Mouse (Mus musculus): Measurements from ENCODE around the gene Bmx. TPM values are rescaled to one million over a fixed set of nuclear protein-coding genes. Genes with fewer than 3 reads are reported as not detected.
A peak's percentile ranks its signal among the peaks of the same experiment; 100 is the strongest.

Bmx gene
- polyA plus RNA-seq, 1 experiment from 2014 or later, result 0.62 TPM

GRCm38 (mm10) chrX:164256527-164256926 lies 1.5 kb downstream of the Bmx start:
- H3K36me3 ChIP-seq, result no peaks in the 10 kb centered on the region
- no peaks in the 10 kb centered on the region for H3K27me3 ChIP-seq
- no peaks in the 10 kb centered on the region for H3K9me3 ChIP-seq
- H3K27ac ChIP-seq (replicated peaks), result no peak overlapping the region
- H3K4me2 ChIP-seq, result no peak overlapping the region
- no peak overlapping the region for H3K9ac ChIP-seq
- ATAC-seq (ENCODE audit: low FRiP score, low read depth), result no peak
- H3K4me3 ChIP-seq, result no peak overlapping the region
- H3K4me1 ChIP-seq (replicated peaks), result no peaks in the 10 kb centered on the region
- 87% methylated on average over 3 of the region's 3 CpGs for WGBS

GRCm38 (mm10) chrX:164246722-164247121 lies 11.3 kb downstream of the Bmx start:
- Histone ChIP-seq H3K4me3 (no peak overlapping the region), H3K4me1 (replicated peaks) (no peaks in the 10 kb centered on the region), H3K27me3 (0 out of 2 replicates have a peak, but pooled peaks cover 3% of the 10 kb centered on the region), H3K27ac (replicated peaks) (no peak overlapping the region), H3K36me3 (no peaks in the 10 kb centered on the region), H3K9me3 (no peaks in the 10 kb centered on the region), H3K9ac (no peak overlapping the region), H3K4me2 (no peak overlapping the region)
- 64% methylated on average over 2 of the region's 2 CpGs for WGBS
- ATAC-seq (ENCODE audit: low FRiP score, low read depth), result no peak

GRCm38 (mm10) chrX:164245714-164246113 lies 12.3 kb downstream of the Bmx start:
- Histone ChIP-seq H3K27me3 (0 out of 2 replicates have a peak, but pooled peaks cover 3% of the 10 kb centered on the region), H3K4me1 (replicated peaks) (no peaks in the 10 kb centered on the region), H3K4me2 (no peak overlapping the region), H3K36me3 (no peaks in the 10 kb centered on the region), H3K9ac (no peak overlapping the region), H3K27ac (replicated peaks) (no peak overlapping the region), H3K4me3 (no peak overlapping the region), H3K9me3 (no peaks in the 10 kb centered on the region)
- no peak for ATAC-seq (ENCODE audit: low FRiP score, low read depth)
- WGBS, result 20% methylated on average over 5 of the region's 5 CpGs

- Histone ChIP-seq H3K27ac (replicated peaks) (no peak overlapping the region), H3K4me3 (no peak overlapping the region), H3K27me3 (no peaks in the 10 kb centered on the region), H3K9ac (no peak overlapping the region), H3K9me3 (no peaks in the 10 kb centered on the region), H3K36me3 (no peaks in the 10 kb centered on the region), H3K4me1 (replicated peaks) (no peaks in the 10 kb centered on the region), H3K4me2 (no peak overlapping the region)
- 68% methylated on average over 8 of the region's 8 CpGs for WGBS
- no peak for ATAC-seq (ENCODE audit: low FRiP score, low read depth)
Observed at GRCm38 (mm10) chrX:164233380-164233779, 24.6 kb downstream of the Bmx start.

- Histone ChIP-seq H3K4me3 (no peak overlapping the region), H3K4me1 (replicated peaks) (no peaks in the 10 kb centered on the region), H3K9ac (no peak overlapping the region), H3K27me3 (no peaks in the 10 kb centered on the region), H3K36me3 (no peaks in the 10 kb centered on the region), H3K27ac (replicated peaks) (no peak overlapping the region), H3K9me3 (no peaks in the 10 kb centered on the region), H3K4me2 (no peak overlapping the region)
- WGBS, result 70% methylated on average over 2 of the region's 2 CpGs
- no peak for ATAC-seq (ENCODE audit: low FRiP score, low read depth)
Observed at GRCm38 (mm10) chrX:164221989-164222388, 36.0 kb downstream of the Bmx start.

GRCm38 (mm10) chrX:164200547-164200946 lies 57.4 kb downstream of the Bmx start:
- ATAC-seq (ENCODE audit: low FRiP score, low read depth), result no peak
- H3K27ac ChIP-seq (replicated peaks), result no peak overlapping the region
- no peak overlapping the region for H3K9ac ChIP-seq
- no peaks in the 10 kb centered on the region for H3K4me1 ChIP-seq (replicated peaks)
- H3K4me3 ChIP-seq, result no peak overlapping the region
- no peak overlapping the region for H3K4me2 ChIP-seq
- H3K27me3 ChIP-seq, result no peaks in the 10 kb centered on the region
- WGBS, result 77% methylated on average over 5 of the region's 5 CpGs
- H3K9me3 ChIP-seq, result no peaks in the 10 kb centered on the region
- H3K36me3 ChIP-seq, result no peaks in the 10 kb centered on the region

- no peaks in the 10 kb centered on the region for H3K27me3 ChIP-seq
- WGBS, result 96% methylated on average over 2 of the region's 2 CpGs
Observed at GRCm38 (mm10) chrX:164197679-164198078, 60.3 kb downstream of the Bmx start.

GRCm38 (mm10) chrX:164189880-164190279 lies 68.1 kb downstream of the Bmx start:
- H3K27me3 ChIP-seq, result no peaks in the 10 kb centered on the region
- H3K4me1 ChIP-seq (replicated peaks), result no peaks in the 10 kb centered on the region
- H3K4me2 ChIP-seq, result no peak overlapping the region
- no peaks in the 10 kb centered on the region for H3K9me3 ChIP-seq
- H3K9ac ChIP-seq, result no peak overlapping the region
- H3K27ac ChIP-seq (replicated peaks), result no peak overlapping the region
- H3K4me3 ChIP-seq, result no peak overlapping the region
- H3K36me3 ChIP-seq, result no peaks in the 10 kb centered on the region
- no peak for ATAC-seq (ENCODE audit: low FRiP score, low read depth)

More at GRCm38 (mm10) chrX:164197679-164198078, 60.3 kb downstream of the Bmx start:
- H3K4me3 ChIP-seq, result no peak overlapping the region
- no peak overlapping the region for H3K4me2 ChIP-seq
- H3K4me1 ChIP-seq (replicated peaks), result no peaks in the 10 kb centered on the region
- H3K9ac ChIP-seq, result no peak overlapping the region
- ATAC-seq (ENCODE audit: low FRiP score, low read depth), result no peak
- no peak overlapping the region for H3K27ac ChIP-seq (replicated peaks)
- H3K9me3 ChIP-seq, result no peaks in the 10 kb centered on the region
- H3K36me3 ChIP-seq, result no peaks in the 10 kb centered on the region

- ATAC-seq (ENCODE audit: low FRiP score, low read depth), result no peak
- Histone ChIP-seq H3K9me3 (no peaks in the 10 kb centered on the region), H3K4me3 (no peak overlapping the region), H3K9ac (no peak overlapping the region), H3K4me2 (no peak overlapping the region), H3K27me3 (no peaks in the 10 kb centered on the region), H3K27ac (replicated peaks) (no peak overlapping the region), H3K4me1 (replicated peaks) (no peaks in the 10 kb centered on the region), H3K36me3 (no peaks in the 10 kb centered on the region)
- WGBS, result 40% methylated on average over 3 of the region's 3 CpGs
Observed at GRCm38 (mm10) chrX:164183844-164184243, 74.1 kb downstream of the Bmx start.

GRCm38 (mm10) chrX:164179746-164180145 lies 78.2 kb downstream of the Bmx start:
- Histone ChIP-seq H3K36me3 (no peaks in the 10 kb centered on the region), H3K4me1 (replicated peaks) (no peaks in the 10 kb centered on the region), H3K27ac (replicated peaks) (no peak overlapping the region), H3K9me3 (no peaks in the 10 kb centered on the region), H3K27me3 (no peaks in the 10 kb centered on the region), H3K4me2 (no peak overlapping the region), H3K9ac (no peak overlapping the region), H3K4me3 (no peak overlapping the region)
- peak; percentile 56; the same call in 1 of the 2 replicates for ATAC-seq (ENCODE audit: low FRiP score, low read depth)
- 10% methylated on average over 3 of the region's 3 CpGs for WGBS

- H3K9me3 ChIP-seq, result no peaks in the 10 kb centered on the region
- no peak overlapping the region for H3K27ac ChIP-seq (replicated peaks)
- no peaks in the 10 kb centered on the region for H3K27me3 ChIP-seq
- no peaks in the 10 kb centered on the region for H3K4me1 ChIP-seq (replicated peaks)
- no peak for ATAC-seq (ENCODE audit: low FRiP score, low read depth)
- H3K4me2 ChIP-seq, result no peak overlapping the region
- no peak overlapping the region for H3K4me3 ChIP-seq
- H3K9ac ChIP-seq, result no peak overlapping the region
- WGBS, result 80% methylated on average over 2 of the region's 2 CpGs
- no peaks in the 10 kb centered on the region for H3K36me3 ChIP-seq
Observed at GRCm38 (mm10) chrX:164178856-164179255, 79.1 kb downstream of the Bmx start.

GRCm38 (mm10) chrX:164175780-164176179 lies 82.2 kb downstream of the Bmx start:
- no peak overlapping the region for H3K9ac ChIP-seq
- H3K9me3 ChIP-seq, result no peaks in the 10 kb centered on the region
- no peak overlapping the region for H3K27ac ChIP-seq (replicated peaks)
- H3K4me2 ChIP-seq, result no peak overlapping the region
- no peaks in the 10 kb centered on the region for H3K36me3 ChIP-seq
- H3K4me3 ChIP-seq, result no peak overlapping the region
- no peak for ATAC-seq (ENCODE audit: low FRiP score, low read depth)
- 62% methylated on average over 2 of the region's 2 CpGs for WGBS
- H3K4me1 ChIP-seq (replicated peaks), result no peaks in the 10 kb centered on the region
- no peaks in the 10 kb centered on the region for H3K27me3 ChIP-seq

- no peak overlapping the region for H3K27ac ChIP-seq (replicated peaks)
- no peak overlapping the region for H3K4me3 ChIP-seq
- H3K27me3 ChIP-seq, result no peaks in the 10 kb centered on the region
- H3K4me1 ChIP-seq (replicated peaks), result no peaks in the 10 kb centered on the region
- H3K4me2 ChIP-seq, result no peak overlapping the region
- no peak overlapping the region for H3K9ac ChIP-seq
- WGBS, result 90% methylated on average over 1 of the region's 1 CpGs
- H3K36me3 ChIP-seq, result no peaks in the 10 kb centered on the region
- ATAC-seq (ENCODE audit: low FRiP score, low read depth), result no peak
- no peaks in the 10 kb centered on the region for H3K9me3 ChIP-seq
Observed at GRCm38 (mm10) chrX:164175311-164175710, 82.7 kb downstream of the Bmx start.
